Mouse (Mus musculus): ENCODE measurements around the gene Slc2a5.

- TF ChIP-seq POLR2A (IDR thresholded peaks at IDR 0.05; ENCODE audit: borderline replicate concordance, control insufficient read depth, low read depth, low read length) (no peak), CTCF (IDR thresholded peaks at IDR 0.05; ENCODE audit: control insufficient read depth, insufficient read depth, low read length) (no peak)
Observed at GRCm38 (mm10) chr4:150127894-150128293, 8.8 kb downstream of the Slc2a5 start.

Measured in bone marrow, adult 2 months (tissue).